Mouse (Mus musculus) liver, postnatal 0 days (tissue): ENCODE measurements around the gene Fbrs.

ENCODE experiments used
- CTCF ChIP-seq: sonication (generic); IDR thresholded peaks from 2 replicates; pipeline ENCODE4 v1.5.1; 2016; ENCODE audit warnings: antibody characterized with exemption, low read depth
- EP300 ChIP-seq: IDR thresholded peaks from 2 replicates; pipeline ENCODE4 v1.6.1; 2016; ENCODE audit warnings: antibody characterized with exemption, low read depth, mild to moderate bottlenecking

DNA sequence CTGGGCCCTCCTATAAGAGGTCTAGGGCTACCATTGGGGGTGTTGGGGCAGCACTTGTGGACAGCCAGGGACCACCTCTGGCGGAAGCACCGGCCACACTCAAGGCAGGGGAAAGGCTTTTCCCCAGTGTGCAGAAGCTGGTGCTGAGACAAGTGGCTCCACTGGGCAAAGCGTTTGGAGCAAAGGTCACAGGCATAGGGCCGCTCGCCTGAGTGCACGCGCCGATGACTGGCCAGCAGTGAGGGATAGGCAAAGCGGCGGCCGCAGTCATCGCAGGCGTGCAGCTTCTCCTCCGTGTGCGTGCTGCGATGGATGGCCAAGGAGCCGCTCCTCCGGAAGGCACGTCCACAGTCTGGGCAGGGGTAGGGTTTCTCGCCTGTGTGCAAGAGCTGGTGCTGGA, 35.0 kb upstream of the Fbrs start:
- TF ChIP-seq EP300 (no peak), CTCF (no peak)
